Mouse (Mus musculus) yolk sac, embryonic 10.5 days (tissue): ENCODE measurements at regions not wholly inside any gene's neighbourhood (a gene's known extent, or its start where the extent isn't known, plus 50 kb on each side); places are given as distances from the start of the nearest gene placed in this dataset.

ENCODE experiments used
- DNase-seq: peaks from one replicate; pipeline ENCODE4 v3.0.0-alpha.2; 2017; ENCODE audit warnings: low spot score

DNA sequence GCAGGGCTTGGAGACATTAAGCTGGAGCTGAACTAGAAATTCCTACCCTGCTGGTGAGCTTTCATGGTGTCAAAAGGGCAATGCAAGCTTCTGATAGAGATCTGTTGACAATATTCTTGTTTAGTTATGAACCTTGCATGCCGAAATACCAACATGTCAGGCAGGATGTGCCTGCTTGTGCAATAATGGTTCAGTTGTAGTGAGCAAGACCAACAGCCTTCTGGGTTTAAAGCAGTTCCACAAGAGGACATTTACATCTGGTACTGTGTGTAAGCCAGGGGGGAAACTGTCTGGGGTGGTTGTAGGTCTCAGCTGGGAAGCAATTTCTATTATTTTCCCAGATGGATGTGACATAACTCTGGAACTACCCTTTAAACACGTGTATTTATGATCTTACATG lies 987.6 kb upstream of the Gm38303 start:
- DNase-seq: no peak

DNA sequence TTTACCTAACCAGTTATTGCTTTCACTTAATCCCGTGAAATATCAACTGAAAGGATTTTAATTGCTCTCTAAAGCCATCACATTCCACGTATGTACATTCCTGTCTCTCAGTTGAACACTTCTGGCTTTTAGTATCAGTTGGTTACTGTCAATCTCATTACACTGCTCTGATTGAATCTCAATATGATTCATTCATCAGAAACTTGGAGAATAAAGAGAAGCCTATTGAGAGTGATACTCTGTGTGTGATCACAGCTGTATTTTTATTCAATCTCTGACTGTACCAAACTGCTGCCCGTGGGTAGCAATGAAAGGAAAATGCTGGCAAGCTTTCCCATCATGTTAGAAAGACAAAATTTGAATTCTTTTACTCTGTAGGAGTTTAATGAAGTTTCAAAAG lies 957.5 kb upstream of the Gm38303 start:
- no peak for DNase-seq

DNA sequence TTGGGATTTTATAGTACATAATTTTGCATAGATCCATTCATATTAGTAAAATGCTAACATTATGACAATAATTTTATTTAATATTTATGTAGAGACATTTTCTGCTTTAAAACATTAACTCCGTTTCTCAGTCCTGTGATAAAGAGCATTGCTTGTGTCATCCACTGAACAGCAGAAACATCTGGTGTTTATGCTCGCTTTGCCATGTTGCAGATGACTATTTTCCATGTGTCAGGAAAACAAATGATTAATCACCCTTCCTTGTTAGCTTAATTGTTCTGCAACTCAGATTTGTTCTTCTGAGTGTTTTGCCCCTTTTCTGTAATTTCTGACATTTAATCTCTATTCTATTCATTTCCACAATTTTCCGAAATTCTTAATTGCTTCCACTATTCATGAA lies 925.6 kb upstream of the Gm38303 start:
- no peak for DNase-seq

DNA sequence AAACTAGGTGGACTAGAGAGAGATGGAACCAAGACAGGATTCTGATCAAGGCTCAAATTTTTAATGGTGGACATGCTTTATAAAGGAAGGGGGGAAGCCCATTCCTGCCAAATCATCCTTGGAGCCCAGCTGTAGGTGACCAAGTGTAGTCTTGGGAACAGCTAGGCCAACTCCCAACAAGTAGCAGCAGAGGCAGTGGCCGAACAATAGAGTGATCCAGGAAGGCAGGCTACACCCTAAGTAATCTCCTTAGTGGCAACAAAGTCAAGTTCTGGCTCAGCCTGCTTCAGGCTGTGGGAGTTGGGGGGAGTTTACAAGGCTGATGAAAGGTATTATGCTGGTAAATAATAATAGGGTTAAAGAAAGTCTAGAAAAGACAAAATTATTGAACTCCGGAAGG lies 878.5 kb upstream of the Gm38303 start:
- no peak for DNase-seq

DNA sequence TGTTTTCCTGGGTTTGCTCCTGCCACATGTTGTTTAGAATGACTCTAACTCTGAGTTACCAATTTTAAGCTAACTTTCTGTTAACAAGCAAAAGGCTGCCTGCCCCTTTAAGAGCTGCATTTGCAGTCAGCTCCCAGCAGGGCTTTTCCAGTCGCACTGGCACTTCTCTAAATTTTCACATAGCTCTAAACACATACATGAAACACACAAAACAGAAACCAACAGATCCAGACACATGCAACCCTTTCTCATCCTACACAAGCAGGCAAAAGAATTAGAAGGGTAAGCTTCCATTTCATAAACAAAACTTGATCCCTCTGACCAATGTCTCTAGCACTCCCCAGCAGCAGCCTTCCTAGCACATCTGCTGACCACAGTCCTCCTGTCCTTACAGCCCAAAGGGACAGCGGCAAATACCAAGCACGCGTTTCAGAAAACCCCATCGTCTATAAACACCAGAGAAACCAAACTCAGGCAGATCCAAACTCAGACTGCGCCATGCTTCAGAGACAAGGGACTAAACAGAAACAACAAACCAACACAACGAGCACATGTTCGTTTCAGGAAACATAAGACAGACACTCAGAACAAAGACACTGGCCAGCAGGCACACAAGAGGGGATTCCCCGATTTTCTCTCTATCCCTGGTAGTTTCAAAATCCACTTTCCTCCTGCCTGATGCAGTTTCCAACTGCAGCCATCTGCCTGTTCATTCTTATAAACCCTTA lies 877.6 kb upstream of the Gm38303 start:
- peak; percentile 39 for DNase-seq

DNA sequence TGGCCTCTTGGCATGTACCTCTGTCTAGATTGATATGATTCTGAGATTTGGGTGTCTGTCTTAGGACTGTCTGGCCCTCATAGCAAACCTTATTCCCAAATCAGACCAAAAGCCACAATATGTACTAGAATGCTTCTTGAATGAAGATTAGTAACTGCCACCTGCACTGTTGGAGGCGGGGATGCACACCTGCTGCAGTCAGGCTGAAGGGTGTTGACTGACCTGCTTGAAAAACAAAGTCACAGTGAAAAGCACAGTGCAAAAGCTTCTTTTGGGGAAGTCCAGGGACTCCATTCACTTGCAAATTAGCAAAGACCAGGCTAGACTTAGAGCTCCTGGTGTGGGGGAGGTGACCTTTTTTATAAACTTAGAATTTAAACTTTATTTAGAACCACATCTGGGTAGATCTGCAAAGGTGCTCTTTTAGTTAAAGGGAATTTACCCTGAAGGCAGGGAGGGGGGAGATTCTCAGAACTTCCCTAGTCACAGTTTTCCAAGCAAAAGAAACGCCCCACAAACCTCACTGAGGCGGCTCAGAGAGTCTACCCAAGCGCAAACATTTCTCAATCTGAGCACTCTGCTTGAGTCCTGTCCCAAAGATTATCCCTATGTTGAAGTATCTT lies 876.9 kb upstream of the Gm38303 start:
- DNase-seq: peak; percentile 45

DNA sequence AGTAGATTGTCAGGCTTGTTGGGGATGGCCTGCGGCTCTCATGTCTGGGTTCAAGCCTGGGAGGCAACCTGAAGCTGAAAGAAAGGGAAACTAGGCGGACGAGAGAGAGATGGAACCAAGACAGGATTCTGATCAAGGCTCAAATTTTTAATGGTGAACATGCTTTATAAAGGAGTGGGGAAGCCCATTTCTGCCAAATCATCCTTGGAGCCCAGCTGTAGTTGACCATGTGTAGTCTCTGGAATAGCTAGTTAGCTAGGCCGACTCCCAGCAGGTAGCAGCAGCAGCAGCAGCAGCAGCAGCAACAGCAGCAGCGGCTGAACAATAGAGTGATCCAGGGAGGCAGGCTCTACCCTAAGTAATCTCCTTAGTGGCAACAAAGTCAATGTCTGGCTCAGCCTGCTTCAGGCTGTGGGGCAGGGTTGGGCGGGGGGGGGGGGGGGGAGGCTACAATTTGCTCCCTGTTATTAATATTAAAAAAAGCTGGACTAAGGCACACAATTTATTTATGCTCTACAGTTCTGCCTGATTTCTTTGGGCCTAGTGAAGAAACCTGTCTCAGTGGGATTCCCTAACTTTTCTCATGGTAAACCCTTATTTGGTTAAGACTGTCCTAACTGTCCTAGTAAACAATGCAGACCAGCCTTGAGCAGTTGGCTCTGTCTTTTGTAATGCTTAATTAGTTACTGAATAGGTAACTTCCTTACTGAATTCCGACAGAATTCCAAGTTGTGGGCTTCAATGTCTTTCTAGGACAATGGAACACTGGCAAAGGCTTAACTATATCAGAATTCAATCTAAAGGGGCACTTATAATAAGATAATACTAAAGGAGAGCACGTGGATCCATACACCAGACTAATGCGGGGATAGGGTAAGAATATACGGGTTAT lies 875.7 kb upstream of the Gm38303 start:
- DNase-seq: peak; percentile 7

DNA sequence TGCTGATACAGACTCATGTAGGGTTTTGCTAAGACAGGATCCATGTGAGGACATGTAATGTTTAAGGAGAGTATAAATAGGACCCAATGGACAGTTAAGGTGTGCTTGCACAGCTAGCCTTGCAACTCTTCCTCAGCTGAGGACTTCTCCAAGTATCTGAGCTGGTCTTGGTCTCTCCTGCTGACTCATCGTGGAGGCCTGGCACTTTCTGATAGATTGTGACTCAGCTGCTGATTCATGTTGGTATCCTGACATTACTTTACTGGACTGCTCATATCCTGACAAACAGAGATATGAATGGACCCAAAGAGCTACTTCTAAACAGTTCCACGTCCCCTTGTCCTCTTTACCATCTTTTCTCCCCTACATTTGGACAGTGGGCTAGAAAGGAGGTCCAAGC lies 838.5 kb upstream of the Gm38303 start:
- no peak for DNase-seq

DNA sequence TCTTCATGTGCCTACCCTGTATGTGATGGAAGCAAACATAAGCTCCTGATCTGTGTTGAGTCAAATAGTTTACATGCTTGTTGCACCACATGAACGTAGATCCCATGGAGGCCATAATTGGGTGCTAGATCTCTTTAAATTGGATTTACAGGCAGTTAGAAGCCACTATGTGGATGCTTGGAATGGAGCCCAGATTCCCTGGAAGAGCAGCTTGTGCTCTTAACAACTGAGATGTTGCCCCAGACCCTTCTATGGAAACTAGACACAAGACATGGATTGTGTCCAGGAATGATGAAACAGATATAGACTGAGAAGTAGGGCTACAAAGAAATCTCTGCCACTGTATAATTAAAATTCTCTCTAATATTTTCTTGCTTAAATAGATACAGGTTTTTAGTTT lies 819.9 kb upstream of the Gm38303 start:
- DNase-seq: no peak
